Mouse (Mus musculus): ENCODE results near the gene Sec14l2.

DNA sequence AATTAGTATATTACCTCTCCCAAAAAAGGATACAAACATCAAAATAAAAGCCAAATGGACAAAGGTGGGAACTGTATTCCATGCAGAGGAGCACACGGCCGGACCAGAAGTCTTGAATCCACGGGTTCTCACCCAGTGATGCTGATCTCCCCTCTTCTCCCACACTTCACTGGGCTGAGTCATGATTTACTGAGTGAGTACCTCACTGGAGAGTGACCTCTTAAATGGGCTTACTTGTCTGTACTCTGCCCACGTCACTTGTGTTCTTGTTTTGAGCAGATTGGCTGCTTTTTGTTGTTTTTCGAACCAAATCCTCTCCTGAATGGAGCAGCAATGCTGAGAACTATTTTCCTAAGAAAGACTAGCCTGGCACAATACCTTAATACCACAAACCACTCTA is 18.2 kb downstream of the Sec14l2 start:
- TF ChIP-seq E2F4 (IDR thresholded peaks at IDR 0.05; ENCODE audit: insufficient read depth) (no peak), MYOG (IDR thresholded peaks at IDR 0.05; ENCODE audit: control insufficient read depth in 1 of 3, insufficient read depth in 1 of 3, insufficient read length in 2 of 3, low read depth in 2 of 3) (no peak), POLR2A (IDR thresholded peaks at IDR 0.05; ENCODE audit: insufficient read length, low read depth) (no peak), POLR2AphosphoS2 (IDR thresholded peaks at IDR 0.05; ENCODE audit: insufficient read length, low read depth) (no peak), USF1 (IDR thresholded peaks at IDR 0.05; ENCODE audit: low read depth) (no peak), SRF (IDR thresholded peaks at IDR 0.05; ENCODE audit: control insufficient read depth, insufficient read length, low read depth) (no peak), REST (IDR thresholded peaks at IDR 0.05; ENCODE audit: insufficient read depth, insufficient read length) (no peak), MYOD1 (IDR thresholded peaks at IDR 0.05; ENCODE audit: control insufficient read depth in 1 of 3, insufficient read length in 2 of 3, low read depth in 2 of 3) (no peak), MAX (IDR thresholded peaks at IDR 0.05; ENCODE audit: low read depth) (no peak), TCF12 (IDR thresholded peaks at IDR 0.05; ENCODE audit: insufficient read depth, poor library complexity, severe bottlenecking) (no peak)

Data from myocyte (in vitro differentiated cells).